Mouse (Mus musculus) ES-E14 (cell line): ENCODE data around the gene Wrnip1.

Source experiments
- CHD2 ChIP-seq: IDR thresholded peaks from 2 replicates; pipeline ENCODE4 v1.6.1; 2014; ENCODE audit warnings: mild to moderate bottlenecking, low read depth, low read length, inconsistent platforms
- ZC3H11A ChIP-seq: IDR thresholded peaks from 2 replicates; pipeline ENCODE4 v1.6.1; 2012; ENCODE audit warnings: low read depth, mild to moderate bottlenecking, inconsistent platforms, low read length, borderline replicate concordance

DNA sequence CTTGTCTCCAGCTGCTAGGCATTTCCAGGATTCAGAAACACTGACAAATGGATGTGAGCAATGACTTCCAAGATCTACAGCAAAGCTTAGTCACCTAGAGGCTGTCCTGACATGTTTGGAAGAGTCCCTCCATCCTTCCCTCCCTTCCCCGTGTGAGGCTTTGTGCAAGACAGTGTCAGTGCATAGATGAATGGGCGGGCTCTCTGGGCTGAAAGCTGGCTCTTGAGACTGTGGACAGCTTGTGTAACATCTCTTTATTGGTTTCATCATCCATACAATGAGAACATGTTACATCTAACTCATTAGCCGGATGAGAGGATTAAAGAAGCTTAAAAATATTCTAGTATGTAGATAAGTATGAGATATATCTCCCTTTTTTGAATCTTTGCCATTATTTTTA is 30.9 kb downstream of the Wrnip1 start:
- TF ChIP-seq ZC3H11A = no peak
- no peak for TF ChIP-seq CHD2
